Mouse (Mus musculus) neutrophil, adult 5-6 weeks (primary cell): ENCODE data around the gene Unc93a2. TPM values are rescaled to one million over a fixed set of nuclear protein-coding genes. Genes with fewer than 3 reads are reported as not detected.
A peak's percentile ranks its signal among the peaks of the same experiment; 100 is the strongest.
"Not testable (repeated sequence)": the region's sequence is repeated elsewhere in the genome, so short reads cannot be mapped to it uniquely, and the experiment has no call there.

ENCODE experiments used
- ATAC-seq: fragments of 151-379, 151-347 bp; 2 replicates; pipeline ENCODE4 v1.8.0; 2017; ENCODE audit warnings: mild to moderate bottlenecking, moderate TSS enrichment; ENCODE audit not compliant: insufficient number of reproducible peaks, poor library complexity, low FRiP score, severe bottlenecking; ENCODE audit errors: extremely low read depth
- total RNA-seq: library from RNA; stranded (forward); fragments of 200-1000 nt; gene quantifications from 2 replicates; pipeline ENCODE4 v1.2.3, GENCODE M21; 2017

Gene Unc93a2
- total RNA-seq = 0.37 TPM in 1 of 2 replicates, not detected in the other

- ATAC-seq = not testable (repeated sequence)
These were observed at the start of gene Unc93a2 for GRCm38 (mm10) chr17:7385364-7385763. Unc93a2 (minus strand) TSS chr17:7385464.

- ATAC-seq = not testable (repeated sequence)
These were observed 48.9 kb upstream of the Unc93a2 start for GRCm38 (mm10) chr17:7434121-7434520.

GRCm38 (mm10) chr17:7430210-7430631 is 45.0 kb upstream of the Unc93a2 start:
- peak; percentile 10 for ATAC-seq

GRCm38 (mm10) chr17:7420191-7420973 is 35.1 kb upstream of the Unc93a2 start:
- ATAC-seq = peak; percentile 57

- peak; percentile 30; the same call in 1 of the 2 replicates for ATAC-seq
These were observed 29.5 kb upstream of the Unc93a2 start for GRCm38 (mm10) chr17:7414601-7415310.

- not testable (repeated sequence) for ATAC-seq
These were observed 28.1 kb upstream of the Unc93a2 start for GRCm38 (mm10) chr17:7413336-7413735.

GRCm38 (mm10) chr17:7399770-7400169 is 14.5 kb upstream of the Unc93a2 start:
- not testable (repeated sequence) for ATAC-seq

- peak; percentile 65 for ATAC-seq
These were observed 13.1 kb upstream of the Unc93a2 start for GRCm38 (mm10) chr17:7398198-7398847.

- not testable (repeated sequence) for ATAC-seq
These were observed 11.8 kb upstream of the Unc93a2 start for GRCm38 (mm10) chr17:7397079-7397478.

GRCm38 (mm10) chr17:7396288-7396687 is 11.0 kb upstream of the Unc93a2 start:
- ATAC-seq = not testable (repeated sequence)

- ATAC-seq = not testable (repeated sequence)
These were observed 10.4 kb upstream of the Unc93a2 start for GRCm38 (mm10) chr17:7395671-7396070.

GRCm38 (mm10) chr17:7395116-7395515 is 9.9 kb upstream of the Unc93a2 start:
- not testable (repeated sequence) for ATAC-seq

- ATAC-seq = not testable (repeated sequence)
These were observed 4.6 kb upstream of the Unc93a2 start for GRCm38 (mm10) chr17:7389898-7390297.

- ATAC-seq = not testable (repeated sequence)
These were observed 3.7 kb upstream of the Unc93a2 start for GRCm38 (mm10) chr17:7388958-7389356.

GRCm38 (mm10) chr17:7388341-7388957 is 3.2 kb upstream of the Unc93a2 start:
- not testable (repeated sequence) for ATAC-seq

GRCm38 (mm10) chr17:7386016-7386415 is 752 bp upstream of the Unc93a2 start:
- not testable (repeated sequence) for ATAC-seq

GRCm38 (mm10) chr17:7383167-7384143 is 1.8 kb downstream of the Unc93a2 start:
- not testable (repeated sequence) for ATAC-seq

- not testable (repeated sequence) for ATAC-seq
These were observed 2.6 kb downstream of the Unc93a2 start for GRCm38 (mm10) chr17:7382711-7383110.
